Mouse (Mus musculus) MEL (cell line): ENCODE results near the gene Tmem167b.

Source experiments
- CTCF ChIP-seq, 3 experiments: IDR thresholded peaks in 2 of 3; conservative IDR thresholded peaks in 1 of 3; 2 replicates each; pipeline ENCODE4 v1.5.1; 2011 to 2012; ENCODE audit warnings: low read length in 3 of 3, low read depth in 2 of 3, mild to moderate bottlenecking in 2 of 3, improper control_type of control experiment in 1 of 3, inconsistent platforms in 1 of 3, mixed read lengths in 1 of 3, moderate library complexity in 1 of 3; ENCODE audit not compliant: control insufficient read depth in 1 of 3, insufficient read depth in 1 of 3, poor library complexity in 1 of 3, severe bottlenecking in 1 of 3
- EP300 ChIP-seq, 2 experiments: IDR thresholded peaks; 2 replicates each; pipeline ENCODE4 v1.6.1; 2011; ENCODE audit warnings: improper control_type of control experiment in 2 of 2, low read length in 2 of 2, low read depth in 1 of 2, mild to moderate bottlenecking in 1 of 2
- GATA1 ChIP-seq: IDR thresholded peaks from 2 replicates; pipeline ENCODE4 v1.6.1; 2011; ENCODE audit warnings: low read depth, low read length, improper control_type of control experiment
- POLR2A ChIP-seq, 2 experiments: IDR thresholded peaks; 2 replicates each; pipeline ENCODE4 v1.6.1; 2011 to 2012; ENCODE audit warnings: low read length in 2 of 2, mild to moderate bottlenecking in 2 of 2, control low read depth in 1 of 2, improper control_type of control experiment in 1 of 2, low read depth in 1 of 2, moderate library complexity in 1 of 2; ENCODE audit not compliant: control insufficient read depth in 1 of 2, insufficient read depth in 1 of 2, poor library complexity in 1 of 2
- POLR2AphosphoS2 ChIP-seq: IDR thresholded peaks from 2 replicates; pipeline ENCODE4 v1.6.1; 2011; ENCODE audit warnings: low read length, improper control_type of control experiment
- TCF12 ChIP-seq: IDR thresholded peaks from 2 replicates; pipeline ENCODE4 v1.6.1; 2014; ENCODE audit warnings: low read depth, mild to moderate bottlenecking, inconsistent platforms, low read length, improper control_type of control experiment, moderate library complexity

- no peak for TF ChIP-seq POLR2A (IDR thresholded peaks at IDR 0.05; ENCODE audit: control insufficient read depth in 1 of 2, insufficient read depth in 1 of 2, low read depth in 1 of 2, low read length in 2 of 2, poor library complexity in 1 of 2)
- no peak for TF ChIP-seq CTCF (IDR thresholded peaks at IDR 0.05 in 2 of 3, conservative IDR thresholded peaks at IDR 0.05 in 1 of 3; ENCODE audit: control insufficient read depth in 1 of 3, insufficient read depth in 1 of 3, low read depth in 2 of 3, low read length in 3 of 3, poor library complexity in 1 of 3, severe bottlenecking in 1 of 3)
- TF ChIP-seq POLR2AphosphoS2 = no peak
- TF ChIP-seq GATA1 = no peak
- no peak for TF ChIP-seq TCF12
- TF ChIP-seq EP300 (IDR thresholded peaks at IDR 0.05; ENCODE audit: low read depth in 1 of 2, low read length in 2 of 2) = no peak
Measured at GRCm38 (mm10) chr3:108513465-108513864, 48.8 kb downstream of the Tmem167b start.
